Mouse (Mus musculus) liver, embryonic 14.5 days (tissue): ENCODE measurements around the gene Zfp865.

Experiments
- CTCF ChIP-seq: IDR thresholded peaks from 2 replicates; pipeline ENCODE4 v1.5.1; 2016; ENCODE audit warnings: antibody characterized with exemption, low read depth, control low read depth
- EP300 ChIP-seq: IDR thresholded peaks from 2 replicates; pipeline ENCODE4 v1.6.1; 2016; ENCODE audit warnings: antibody characterized with exemption, low read depth

GRCm38 (mm10) chr7:4971710-4972109 is 48.5 kb upstream of the Zfp865 start:
- TF ChIP-seq EP300: no peak
- TF ChIP-seq CTCF: no peak
